Mouse (Mus musculus) ovary, postnatal 10 days (tissue): Measurements from ENCODE around the gene Nuak1.
"Not testable (repeated sequence)": the region's sequence is repeated elsewhere in the genome, so short reads cannot be mapped to it uniquely, and the experiment has no call there.

Source experiments
- DNase-seq: peaks from one replicate; pipeline ENCODE4 v3.0.0; 2022; ENCODE audit warnings: low spot score

The Nuak1 gene

DNA sequence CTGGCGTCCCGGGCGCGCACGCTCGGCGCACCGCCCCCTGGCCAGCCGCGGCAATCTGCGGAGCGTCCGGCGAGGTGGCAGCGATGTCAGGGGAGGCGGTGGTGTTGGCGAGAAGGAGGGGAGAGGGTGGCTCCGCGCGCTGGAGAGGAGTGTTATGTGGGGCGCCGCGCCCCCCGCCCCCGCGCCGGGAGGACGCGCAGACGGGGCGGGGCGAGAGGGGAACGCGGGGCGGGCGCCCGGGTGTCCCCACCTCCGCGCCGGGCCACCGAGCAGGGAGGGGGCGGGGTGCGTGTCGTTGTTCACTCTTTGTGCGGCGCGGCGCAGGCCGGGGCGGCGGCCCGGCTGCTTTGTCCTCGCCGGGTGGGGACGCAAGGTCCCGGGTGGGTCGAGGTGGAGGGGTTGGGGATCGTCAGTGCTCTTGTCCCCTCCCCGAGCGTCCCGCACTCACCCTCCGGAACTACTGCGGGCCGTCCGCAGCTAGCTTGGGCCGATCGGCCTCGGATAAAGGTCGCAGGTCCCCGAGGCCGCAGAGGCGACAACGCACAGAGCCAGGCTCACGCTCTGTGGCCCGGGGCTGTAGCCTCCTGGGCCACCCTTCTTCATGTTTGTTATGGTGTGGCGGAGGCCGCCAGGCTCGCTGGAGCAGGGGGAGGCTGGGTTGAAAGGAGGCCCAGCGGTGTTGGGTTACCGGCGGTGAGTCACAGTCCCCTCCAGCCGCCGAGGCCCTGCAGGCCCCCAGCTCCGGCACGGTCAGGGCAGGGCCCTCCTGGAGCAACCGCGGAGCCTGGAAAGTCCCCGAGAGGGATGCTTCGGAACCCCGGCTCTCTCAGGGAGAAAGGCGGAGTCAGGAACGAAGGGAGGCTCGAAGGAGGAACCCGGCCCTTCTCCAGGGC, at the start of gene Nuak1:
Gene Nuak1 (minus strand): TSS at position 57 of the 893 bp plus-strand sequence.
- DNase-seq: peak; percentile 83

DNA sequence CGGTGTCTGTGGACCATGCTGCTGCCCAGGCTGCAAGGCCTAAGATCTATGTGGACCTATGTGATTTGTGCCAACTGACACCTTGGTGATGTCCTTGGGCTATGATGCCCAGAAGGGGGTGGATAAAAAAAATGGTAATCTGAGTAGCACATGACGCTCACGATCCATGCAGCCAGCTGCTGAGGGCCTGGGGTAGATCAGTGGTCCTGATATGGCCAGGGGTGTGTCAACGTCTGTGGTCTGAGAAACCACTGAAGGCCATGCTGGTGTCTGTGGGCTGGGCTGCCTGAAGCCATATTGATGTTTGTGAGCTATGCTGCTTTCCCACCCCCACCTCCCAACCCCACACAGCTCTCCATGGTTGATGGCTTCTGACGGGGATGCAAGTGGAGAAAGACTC, 49.7 kb upstream of the Nuak1 start:
- DNase-seq: no peak

DNA sequence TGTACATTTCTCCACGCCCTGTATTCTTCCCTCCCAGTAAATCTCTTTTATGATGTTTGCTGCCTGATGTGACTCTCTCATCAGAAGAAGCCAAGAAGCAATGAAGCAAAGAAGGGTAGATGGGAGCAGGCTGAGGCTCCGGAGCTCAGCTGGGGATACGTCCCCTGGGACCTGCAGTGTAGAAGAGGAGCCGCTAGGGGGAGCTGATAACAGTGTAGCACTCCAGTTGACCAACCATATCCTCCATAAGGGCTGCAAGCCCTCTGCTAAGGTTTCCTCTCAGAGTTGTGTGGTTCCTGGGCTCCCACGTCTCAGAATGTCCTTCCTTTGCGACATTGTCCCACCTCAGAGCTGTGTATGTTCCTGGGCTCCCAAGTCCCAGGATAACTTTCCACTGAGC, 47.9 kb upstream of the Nuak1 start:
- DNase-seq: no peak

DNA sequence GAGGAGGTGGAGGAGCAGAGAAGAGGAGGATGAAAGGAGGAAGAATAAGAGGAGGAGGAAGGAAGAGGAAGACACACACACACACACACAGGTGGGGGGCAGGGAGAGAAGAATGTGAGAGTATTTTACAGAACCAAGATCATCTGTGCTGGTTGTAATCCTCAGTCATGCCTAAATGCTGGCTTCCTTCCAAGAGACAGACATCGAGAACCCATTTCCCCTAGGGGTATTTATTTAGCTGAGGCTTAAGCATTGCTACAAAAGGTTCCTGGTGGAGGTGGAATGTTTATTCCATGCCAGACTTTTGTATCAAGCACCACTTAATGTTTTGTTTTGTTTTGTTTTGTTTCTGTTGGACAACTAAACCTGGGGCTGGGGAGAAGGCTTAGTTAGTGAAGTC, 44.3 kb upstream of the Nuak1 start:
- no peak for DNase-seq

DNA sequence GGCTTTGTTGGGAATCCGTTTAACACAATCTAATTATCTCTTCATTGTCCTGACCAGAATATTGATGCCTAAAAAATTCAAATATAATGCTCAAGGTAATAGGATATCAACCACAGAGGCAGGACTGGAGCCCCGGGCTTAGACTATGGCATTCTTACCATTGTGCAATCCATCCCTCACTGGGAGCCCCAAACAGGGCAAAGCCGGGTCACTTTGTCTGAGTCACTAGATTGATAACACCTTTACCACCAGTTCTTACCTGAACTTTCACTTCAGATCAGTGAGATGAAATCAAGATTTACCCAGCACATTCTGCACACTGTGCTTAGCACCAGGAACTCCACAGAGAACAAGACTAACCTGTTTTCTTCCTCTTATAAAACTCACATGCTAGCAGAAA, 43.2 kb upstream of the Nuak1 start:
- no peak for DNase-seq

- no peak for DNase-seq
Observed at GRCm38 (mm10) chr10:84483069-84483468, 42.7 kb upstream of the Nuak1 start.

DNA sequence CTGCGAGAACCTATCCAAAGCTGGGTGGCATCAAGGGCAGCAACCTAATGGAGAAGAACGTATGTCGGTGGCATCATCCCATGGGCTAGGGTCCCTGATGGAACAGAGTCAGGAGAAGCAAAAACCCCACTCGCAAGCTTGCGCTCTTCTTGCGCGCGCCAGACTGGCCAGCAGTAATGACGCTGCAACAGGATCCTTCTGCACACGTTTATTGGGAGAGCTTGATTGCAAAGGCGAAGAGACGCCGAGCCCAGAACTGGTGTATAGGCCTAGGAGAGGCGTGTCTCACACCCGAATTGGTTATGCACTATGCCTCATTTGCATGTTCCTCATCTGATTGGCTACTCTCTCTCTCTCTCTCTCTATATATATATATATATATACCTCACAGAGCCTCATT, 42.0 kb upstream of the Nuak1 start:
- not testable (repeated sequence) for DNase-seq

- no peak for DNase-seq
Observed at GRCm38 (mm10) chr10:84481327-84481671, 40.9 kb upstream of the Nuak1 start.

- DNase-seq: no peak
Observed at GRCm38 (mm10) chr10:84480667-84481326, 40.4 kb upstream of the Nuak1 start.

DNA sequence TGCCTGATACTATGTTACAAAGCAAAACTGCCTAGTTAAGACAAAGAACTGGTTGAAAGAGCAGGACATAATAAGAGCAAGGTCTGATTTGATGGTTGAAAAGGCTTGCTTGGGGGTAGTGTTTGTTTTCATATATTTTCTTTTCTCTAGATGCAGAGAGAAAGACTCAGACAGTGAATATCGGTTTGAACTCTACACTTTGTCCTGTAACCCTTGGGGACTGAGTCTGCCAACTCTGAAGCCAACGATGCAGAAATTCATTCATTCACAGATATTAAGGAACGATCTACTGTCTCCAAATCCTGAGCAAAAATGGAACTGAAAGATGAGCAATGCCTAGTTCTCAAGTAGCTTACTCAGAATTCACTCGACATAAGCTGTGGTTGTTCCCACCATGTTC, 39.7 kb upstream of the Nuak1 start:
- no peak for DNase-seq

DNA sequence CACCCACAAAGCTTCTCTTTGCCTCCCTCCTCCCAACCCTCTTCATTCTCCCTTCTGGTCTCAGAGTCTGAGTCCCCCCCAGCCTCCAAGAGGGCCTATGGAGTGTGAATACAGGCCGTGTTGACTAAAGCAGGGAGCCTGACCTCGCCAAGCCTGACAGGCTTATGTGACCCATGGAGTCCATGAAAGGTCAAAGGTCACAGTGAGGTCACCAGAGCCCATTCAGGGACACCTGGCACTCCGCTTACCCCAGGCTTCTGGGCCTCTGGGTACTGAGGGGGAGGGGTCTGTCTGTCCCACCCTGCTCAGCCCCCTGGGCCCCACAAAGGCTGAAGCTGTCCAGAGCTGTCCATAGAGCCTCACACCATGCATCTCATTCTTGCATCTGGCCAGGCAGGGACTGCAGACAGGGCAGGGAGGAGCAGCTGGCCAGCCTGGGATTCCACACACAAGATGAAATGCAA, 37.2 kb upstream of the Nuak1 start:
- no peak for DNase-seq

DNA sequence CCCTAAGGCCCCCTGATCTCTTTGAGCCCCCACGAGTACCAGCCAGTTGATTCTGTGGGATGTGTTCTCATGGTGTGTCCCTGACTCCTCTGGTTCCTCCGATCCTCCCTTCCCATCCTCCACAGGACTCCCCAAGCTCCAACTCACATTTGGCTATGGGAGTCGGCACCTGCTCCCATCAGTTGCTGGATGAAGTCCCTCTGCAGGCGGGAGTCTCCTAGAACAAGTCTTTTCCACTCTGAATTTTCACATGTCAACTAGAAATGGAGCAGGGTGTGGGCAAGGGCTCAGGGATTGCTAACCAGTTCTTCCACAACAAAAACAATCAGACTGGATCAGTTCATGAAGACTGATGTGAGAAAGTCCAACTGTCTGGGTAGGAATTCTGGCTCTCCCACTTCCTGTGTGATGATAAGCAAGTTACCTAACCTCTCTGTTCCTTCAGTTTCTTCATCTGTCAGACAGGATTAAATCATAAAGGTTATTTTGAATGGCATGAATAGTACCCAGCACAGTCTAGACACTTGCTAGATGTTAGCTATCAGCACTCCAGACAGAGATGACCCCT, 36.7 kb upstream of the Nuak1 start:
- no peak for DNase-seq

DNA sequence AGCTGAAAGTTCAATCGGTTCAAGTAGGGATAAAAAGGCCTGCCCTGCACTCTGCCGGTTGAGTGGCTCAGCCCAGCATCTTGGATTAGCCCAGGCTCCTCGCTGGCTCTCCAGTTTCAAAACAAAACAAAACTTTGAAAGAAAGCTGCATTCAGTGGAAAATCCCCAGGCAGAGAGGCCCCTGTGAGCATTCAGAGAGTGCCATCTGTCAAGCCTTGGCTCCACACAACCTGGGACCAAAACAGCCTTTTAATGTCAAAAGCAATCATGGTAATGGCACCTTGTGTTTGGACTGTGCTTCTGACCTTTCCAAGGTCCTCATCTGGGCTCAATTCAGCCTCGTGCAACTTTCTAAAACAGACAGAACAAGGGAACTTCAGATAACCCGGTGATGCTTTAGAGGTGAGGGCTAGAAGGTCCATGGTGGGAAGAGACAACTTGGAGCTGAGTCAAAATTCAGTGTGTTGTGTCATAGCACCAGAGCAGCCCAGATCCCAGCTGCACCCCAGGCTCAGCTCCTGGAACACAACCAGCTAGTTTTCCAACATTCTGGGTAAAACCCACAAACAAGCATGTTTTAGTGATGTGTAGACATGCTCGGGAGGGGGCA, 27.3 kb upstream of the Nuak1 start:
- no peak for DNase-seq

DNA sequence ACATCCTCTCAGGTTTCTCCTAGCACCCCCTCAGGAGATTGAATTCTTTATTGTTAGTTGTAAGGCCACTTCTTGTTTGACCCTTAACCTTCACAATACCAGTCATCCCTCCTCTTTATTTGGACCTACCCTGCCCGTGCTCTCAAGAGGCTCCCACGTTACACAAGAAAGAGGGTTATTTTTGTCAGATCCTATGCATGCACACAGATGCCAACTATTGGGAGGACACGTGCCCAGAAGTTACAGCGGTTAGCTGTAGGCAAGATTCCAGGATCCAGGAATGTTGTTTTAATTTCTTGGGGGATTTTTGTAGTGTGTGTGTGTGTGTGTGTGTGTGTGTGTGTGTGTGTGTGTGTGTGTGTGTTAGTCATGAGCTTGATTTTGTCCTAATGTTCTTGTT, 25.1 kb upstream of the Nuak1 start:
- no peak for DNase-seq

DNA sequence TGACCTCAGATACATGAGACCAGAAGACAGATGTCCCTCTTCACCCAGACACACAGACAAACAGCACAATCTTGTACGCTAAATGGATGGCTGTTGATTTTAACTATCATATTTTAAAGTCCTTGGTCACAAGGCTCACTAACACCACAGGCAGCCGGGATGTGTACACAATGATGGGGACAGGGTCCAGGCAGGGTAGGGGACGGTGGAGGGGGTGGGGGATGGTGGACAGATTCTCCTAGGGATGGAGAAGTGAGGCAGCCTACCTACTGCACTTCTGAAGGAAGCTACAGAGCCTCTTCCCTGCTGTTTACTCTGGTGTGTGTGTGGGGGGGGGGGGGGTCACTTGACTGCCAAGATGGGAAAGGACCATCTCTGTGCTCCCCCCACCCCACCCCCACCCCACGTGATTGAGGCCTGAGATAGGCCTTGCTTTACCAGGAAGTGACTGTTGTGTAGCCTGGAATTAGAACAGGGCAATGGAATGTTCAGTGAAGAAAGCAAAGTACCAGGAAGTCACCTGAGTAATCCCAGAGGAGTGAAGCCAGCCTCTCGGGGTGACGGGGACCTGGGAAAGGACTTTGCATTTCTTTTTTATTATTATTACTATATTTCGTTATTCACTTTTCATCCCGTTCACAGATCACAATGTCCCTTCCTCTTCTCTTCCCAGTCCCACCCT, 20.2 kb upstream of the Nuak1 start:
- no peak for DNase-seq

DNA sequence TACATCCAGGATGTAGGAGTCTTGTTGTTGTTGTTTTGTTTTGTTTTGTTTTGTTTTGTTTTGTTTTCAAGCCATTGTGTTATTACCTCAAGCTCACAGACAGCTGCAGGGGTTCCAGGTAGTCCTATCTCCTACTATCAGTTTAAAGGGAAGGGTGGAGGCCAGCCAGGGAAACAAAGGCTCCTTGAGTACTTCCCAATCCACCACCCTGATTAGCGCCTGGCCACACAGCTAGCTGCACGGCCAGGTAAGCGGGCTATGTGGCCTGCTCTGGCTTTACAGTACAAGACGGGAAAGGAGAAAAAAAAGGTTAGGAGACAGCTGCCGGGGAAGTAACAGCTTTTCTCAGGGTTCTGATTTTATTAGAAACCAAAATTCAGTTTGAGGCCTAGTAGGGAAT, 17.7 kb upstream of the Nuak1 start:
- no peak for DNase-seq

GRCm38 (mm10) chr10:84457539-84457938, 17.1 kb upstream of the Nuak1 start:
- no peak for DNase-seq

DNA sequence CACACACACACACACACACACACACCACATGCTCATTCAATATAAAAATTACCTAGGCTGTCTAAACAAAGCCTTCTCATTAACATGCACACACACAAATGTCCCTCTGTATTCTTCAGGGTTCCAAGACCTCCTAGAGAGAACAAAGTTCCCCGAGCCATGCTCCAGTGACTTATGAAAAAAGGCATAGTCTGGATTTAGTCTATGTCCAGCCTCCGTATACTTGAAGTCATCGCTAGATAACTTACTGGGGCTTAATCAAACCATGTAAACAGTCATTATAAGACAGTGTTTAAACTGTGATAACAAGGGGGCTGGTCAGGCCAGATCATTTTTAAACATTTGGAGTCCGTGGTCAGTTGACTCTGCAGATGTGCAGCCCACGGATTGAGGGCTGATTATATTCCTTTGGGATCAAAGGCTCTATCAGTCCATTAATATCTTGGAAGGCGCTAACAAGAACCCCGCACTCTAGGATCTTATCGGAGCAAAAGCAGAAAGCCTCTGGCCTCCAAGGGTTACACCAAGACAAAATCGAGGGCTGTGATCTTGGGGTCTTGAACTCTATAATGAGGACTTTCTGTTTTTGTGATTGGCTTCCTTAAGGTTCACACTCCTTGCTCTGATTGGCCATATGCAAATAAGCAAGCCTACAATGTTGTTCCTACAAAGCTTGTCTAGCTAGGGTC, 16.4 kb upstream of the Nuak1 start:
- DNase-seq: no peak

DNA sequence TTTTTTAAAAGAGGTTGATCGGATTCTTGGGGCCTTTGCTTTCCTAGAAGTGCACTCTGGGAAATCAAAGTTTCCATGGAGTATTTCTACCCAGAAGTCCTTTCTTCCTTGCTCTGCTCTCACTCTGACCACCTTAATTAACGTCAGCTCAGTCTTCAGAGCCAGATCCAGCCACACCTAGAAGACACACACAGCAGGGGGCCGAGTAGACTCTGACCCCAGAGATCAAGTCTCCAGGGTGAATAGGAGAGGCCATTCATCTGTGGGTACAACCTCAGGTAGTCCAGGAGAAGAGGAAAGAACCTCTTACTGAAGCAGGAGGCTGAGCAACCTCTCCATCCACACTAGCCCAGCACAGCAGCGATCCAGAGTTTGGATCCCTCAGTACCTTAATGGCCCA, 11.5 kb upstream of the Nuak1 start:
- no peak for DNase-seq

DNA sequence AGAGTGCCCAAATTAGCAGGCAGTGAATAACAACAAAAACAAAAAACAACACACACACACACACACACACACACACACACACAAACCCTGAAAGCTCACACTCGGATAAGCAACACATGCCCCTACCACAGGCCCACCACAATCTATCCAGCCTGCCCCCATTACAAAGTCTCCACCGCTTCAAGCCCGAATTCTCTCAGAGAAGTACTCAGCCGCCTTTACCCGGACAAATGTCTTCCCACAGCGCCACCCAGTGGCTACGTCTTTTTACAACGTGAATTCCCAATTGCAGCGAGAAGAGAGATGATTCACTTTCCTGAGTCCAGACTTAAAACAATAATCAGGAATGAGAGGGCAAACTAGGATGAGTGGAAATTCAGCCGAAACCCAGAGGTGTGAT, 10.3 kb upstream of the Nuak1 start:
- peak; percentile 61 for DNase-seq

DNA sequence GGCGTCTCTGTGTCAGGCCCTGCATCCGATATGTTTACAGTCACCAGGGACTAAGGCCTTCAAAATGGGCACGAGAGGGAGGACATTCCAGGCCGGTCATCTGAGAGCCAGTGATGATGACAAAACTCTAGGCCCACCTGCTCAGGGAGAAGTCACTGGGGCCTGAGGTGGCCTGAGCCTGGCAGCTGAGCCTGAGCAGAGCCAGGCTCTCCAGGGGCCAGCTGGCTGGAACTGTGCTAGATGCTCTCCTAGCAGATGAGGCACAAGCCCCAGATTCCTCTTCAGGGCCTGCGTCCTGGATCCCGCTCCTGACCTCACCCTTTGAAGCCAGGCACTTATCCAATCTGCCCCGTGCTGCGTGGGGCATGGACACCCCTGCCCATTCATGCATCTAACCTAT, 9.3 kb upstream of the Nuak1 start:
- no peak for DNase-seq

- DNase-seq: no peak
Observed at GRCm38 (mm10) chr10:84447411-84447821, 7.0 kb upstream of the Nuak1 start.
